Mouse (Mus musculus): ENCODE measurements at regions not wholly inside any gene's neighbourhood (a gene's known extent, or its start where the extent isn't known, plus 50 kb on each side); places are given as distances from the start of the nearest gene placed in this dataset.

GRCm38 (mm10) chr6:143631581-143631980, 464.6 kb downstream of the Etnk1 start:
- no peak for DNase-seq (ENCODE audit: low spot score)

DNA sequence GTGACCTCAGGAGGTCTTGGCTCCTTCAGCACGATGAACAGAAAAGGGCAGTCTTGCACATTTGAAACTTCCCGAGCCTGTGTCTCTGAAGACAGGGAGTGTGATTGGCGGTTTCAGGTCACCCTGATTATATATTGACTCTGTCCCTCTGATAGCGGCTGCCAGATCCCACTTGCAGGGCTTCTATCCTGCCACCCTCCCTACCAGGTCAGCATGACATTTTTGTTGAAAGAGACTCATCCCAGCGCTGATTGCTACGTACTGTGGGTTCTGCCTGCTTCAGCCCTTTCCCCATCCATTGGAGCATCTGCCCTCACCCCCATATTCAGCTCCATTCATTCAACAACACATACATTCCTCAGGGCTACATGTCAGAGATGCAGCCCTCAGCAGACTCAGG, 466.7 kb downstream of the Etnk1 start:
- no peak for DNase-seq (ENCODE audit: low spot score)

DNA sequence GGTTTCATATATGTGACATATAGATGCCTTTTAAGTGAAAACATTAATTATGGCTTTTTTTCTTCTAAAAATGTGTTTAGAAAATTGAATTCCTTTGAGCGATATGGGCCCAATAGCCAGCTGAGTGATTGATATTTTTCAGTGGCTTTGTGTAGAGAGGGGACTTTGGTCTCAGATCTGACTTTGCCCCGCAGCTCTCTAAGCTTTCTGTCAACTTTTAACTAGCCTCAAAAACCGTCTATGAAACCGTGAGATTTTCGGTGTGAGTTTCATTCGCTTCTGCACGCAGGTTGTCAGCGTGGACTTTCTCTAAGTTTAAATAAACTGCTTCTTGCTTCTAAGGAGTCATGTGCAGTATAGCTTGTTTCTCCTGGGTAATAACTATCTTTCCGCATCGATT, 467.3 kb downstream of the Etnk1 start:
- DNase-seq (ENCODE audit: low spot score), result no peak

DNA sequence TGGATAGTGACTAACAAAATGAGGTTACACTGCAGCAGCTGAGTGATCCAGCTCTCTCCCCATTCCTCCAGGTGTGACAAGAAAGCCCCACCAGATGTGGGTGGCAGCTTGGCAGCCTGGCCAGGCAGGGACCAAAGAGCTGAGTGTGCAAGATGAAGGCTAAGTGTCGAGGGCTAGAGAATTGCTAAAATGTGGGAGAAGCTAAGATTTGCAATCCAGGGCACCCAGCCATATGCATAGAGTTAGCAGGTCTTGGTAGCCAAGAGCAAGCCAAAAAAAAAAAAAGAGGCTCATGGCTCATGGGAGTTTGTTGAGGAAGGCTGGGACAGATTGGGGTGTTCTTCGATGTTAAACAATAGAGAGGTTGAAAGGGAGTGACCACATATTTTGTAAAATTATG, 468.0 kb downstream of the Etnk1 start:
- DNase-seq (ENCODE audit: low spot score), result no peak

GRCm38 (mm10) chr6:143640652-143641051, 473.6 kb downstream of the Etnk1 start:
- DNase-seq (ENCODE audit: low spot score), result peak; percentile 54

GRCm38 (mm10) chr6:143642052-143642451, 475.0 kb downstream of the Etnk1 start:
- DNase-seq (ENCODE audit: low spot score), result no peak

DNA sequence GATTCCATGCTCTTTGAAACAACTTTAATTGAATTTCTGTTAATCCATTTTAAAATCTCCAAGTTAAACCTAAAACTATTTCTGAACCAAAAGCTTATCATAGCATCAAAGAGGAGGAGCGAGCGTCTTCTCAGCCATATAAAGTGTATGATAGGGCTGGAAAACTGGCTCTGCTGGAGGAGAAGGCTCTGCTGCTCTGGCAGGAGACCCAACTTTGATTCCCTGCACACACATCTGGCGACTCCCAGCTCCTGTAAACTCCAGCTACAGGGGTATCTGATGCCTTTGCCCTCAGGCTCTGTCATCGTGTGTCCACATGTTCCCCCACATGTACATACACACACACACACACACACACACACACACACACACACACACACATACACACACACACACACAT, 479.0 kb downstream of the Etnk1 start:
- DNase-seq (ENCODE audit: low spot score), result no peak

- DNase-seq (ENCODE audit: low spot score), result no peak
Measured at GRCm38 (mm10) chr6:143648501-143648900, 481.5 kb downstream of the Etnk1 start.

GRCm38 (mm10) chr6:143656576-143656975, 489.6 kb downstream of the Etnk1 start:
- no peak for DNase-seq (ENCODE audit: low spot score)

DNA sequence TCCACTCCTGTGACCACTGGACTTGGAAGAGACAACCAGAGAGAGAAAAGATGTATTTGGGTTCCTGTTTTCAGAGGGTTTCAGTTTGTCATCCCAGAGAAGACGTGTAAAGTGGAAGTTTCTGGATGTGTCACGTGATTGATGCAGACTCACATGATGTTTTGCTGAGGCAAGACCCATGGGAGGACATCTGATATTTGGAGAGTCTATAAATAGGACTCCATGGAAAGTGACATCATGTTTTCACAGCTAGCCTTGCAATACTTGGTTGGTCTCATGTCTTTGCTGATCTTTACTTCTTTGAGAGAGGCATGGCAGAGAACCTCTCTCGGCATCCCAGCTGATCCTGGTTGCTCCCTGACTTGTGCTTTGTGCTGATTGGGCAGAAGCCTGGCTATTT, 493.8 kb downstream of the Etnk1 start:
- DNase-seq (ENCODE audit: low spot score), result no peak

DNA sequence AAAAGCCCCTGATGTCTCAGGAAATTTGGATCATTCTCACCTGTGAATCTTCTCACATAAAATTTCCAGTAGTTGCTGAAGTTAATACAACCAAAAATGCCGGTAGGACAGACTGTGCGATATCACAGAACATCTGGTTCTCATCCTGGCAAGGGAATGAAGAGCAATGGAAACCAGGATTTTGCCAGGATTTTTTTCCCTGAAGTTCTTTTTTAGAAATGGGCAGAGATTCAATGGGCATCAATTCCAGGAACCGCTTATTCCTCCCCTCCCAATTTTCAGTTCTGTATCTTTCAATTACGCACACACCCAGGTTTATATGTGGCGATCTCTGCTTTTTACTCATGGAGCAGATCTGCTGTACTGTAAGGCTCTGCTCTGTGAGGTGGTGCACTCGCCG, 496.3 kb downstream of the Etnk1 start:
- DNase-seq (ENCODE audit: low spot score), result no peak

DNA sequence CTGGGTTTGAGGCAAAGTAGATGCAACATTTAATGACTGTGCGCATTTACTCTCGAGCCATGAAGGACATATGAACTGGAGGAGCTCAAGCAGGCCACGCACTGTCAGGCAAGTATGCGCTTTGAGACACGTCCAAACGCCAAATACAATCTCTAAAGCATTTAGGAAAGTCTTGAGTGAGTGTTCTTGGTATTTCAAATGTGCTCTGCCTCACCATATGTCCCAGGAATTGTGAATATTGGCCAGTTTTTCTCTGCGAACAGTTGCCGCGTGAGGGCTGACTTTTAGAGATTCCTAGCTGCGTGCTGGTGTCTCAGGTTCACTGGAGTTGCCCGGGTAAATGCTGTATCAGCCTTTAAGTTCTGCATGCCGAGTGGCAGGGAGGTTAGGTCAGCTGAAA, 498.4 kb downstream of the Etnk1 start:
- DNase-seq (ENCODE audit: low spot score), result no peak

- DNase-seq (ENCODE audit: low spot score), result no peak
Measured at GRCm38 (mm10) chr6:143668551-143668950, 501.5 kb downstream of the Etnk1 start.

GRCm38 (mm10) chr6:143669446-143670130, 502.6 kb downstream of the Etnk1 start:
- no peak for DNase-seq (ENCODE audit: low spot score)

- no peak for DNase-seq (ENCODE audit: low spot score)
Measured at GRCm38 (mm10) chr6:143690131-143690530, 523.1 kb downstream of the Etnk1 start.

- peak; percentile 29 for DNase-seq (ENCODE audit: low spot score)
Measured at GRCm38 (mm10) chr6:143690866-143691265, 523.8 kb downstream of the Etnk1 start.

DNA sequence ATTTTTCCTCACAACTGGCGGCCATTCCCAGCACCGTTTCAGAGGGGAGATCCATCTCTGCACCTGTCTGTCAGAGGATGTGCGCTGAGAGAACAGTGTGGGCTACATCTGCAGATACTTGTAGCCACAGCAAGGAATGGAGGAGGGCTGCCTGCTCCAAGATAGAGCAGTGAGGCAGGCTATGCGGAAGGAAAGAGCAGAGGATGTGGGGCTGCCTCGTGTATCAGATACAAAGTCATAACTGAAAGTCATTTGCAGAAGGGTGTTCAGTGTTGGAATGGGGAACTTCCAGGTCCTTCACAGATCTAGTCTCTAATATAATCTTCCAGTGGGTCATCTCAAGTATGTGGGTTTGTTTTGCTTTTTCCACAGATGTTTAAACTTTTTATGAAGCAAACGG, 531.0 kb downstream of the Etnk1 start:
- DNase-seq (ENCODE audit: low spot score), result no peak

GRCm38 (mm10) chr6:143703984-143704383, 537.0 kb downstream of the Etnk1 start:
- DNase-seq (ENCODE audit: low spot score), result no peak

DNA sequence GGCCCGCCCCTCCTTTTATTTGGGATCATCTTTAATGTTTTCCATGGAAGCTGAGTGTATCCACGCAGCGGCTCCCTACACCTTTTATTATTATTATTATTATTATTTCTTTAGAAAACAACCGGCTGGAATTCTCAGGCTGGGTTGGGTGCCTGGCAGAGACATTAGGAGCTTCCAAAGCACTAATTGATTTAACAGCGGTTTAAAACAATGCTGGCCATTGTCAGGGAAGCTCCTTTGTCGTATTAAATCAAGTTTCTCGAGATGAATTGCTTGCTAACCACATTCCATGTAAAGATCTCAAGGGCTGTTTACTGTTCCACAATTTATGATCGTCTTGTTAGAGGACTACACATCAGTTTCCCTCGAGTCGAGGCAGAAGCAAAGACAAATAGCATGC, 539.4 kb downstream of the Etnk1 start:
- no peak for DNase-seq (ENCODE audit: low spot score)

GRCm38 (mm10) chr6:143714461-143714860, 547.4 kb downstream of the Etnk1 start:
- no peak for DNase-seq (ENCODE audit: low spot score)

GRCm38 (mm10) chr6:143750074-143750473, 583.1 kb downstream of the Etnk1 start:
- no peak for DNase-seq (ENCODE audit: low spot score)

- peak; percentile 33 for DNase-seq (ENCODE audit: low spot score)
Measured at GRCm38 (mm10) chr6:143751076-143752070, 584.4 kb downstream of the Etnk1 start.

DNA sequence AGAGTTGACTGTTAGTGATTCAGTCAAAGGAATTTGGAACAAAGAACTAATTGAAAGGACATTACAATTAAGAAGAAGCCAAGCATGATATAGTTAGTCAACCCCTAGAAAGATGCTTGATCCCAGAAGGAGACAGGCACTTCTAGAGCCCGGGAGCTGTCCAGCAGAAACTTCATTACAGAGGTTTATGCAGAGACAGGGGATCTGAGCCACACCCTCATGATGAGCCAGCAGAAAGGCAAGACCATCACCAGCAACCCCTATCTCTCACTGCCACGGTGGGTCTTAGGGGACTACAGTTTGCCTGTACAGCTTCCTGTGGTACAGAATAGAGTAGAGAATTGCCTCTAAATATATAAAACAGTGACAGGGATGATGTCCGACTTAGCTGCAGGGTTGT, 590.4 kb downstream of the Etnk1 start:
- DNase-seq (ENCODE audit: low spot score), result no peak

Data from urinary bladder, postnatal 14 days (tissue).